Mouse (Mus musculus): ENCODE measurements around the gene Zfhx3.
A peak's percentile ranks its signal among the peaks of the same experiment; 100 is the strongest.

The Zfhx3 gene

DNA sequence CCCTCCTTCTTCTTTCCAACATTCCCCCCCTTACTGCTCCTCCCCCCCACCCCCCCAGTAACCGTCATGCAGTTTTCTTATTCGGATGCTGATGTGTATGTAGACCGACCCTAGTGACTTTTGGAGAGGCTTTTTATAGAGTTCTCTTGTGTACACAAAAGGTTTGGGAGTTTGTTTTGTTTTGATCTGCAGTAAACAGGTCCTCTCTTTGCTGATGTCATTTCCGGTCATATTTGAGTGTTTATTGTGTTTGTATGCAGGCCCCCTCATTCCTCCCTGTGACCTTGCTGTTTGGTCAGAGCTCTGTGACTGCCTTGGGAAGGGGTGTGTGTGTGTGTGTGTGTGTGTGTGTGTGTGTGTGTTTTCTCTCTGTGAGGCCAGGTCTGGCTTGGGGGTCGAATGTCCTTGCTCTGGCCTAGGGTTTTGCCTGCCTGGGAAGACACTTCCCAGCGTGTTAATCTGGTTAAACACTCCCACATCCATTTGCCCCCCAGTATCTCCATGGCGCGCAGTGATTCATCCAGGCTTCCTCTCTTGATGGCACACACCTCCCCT is 766.5 kb downstream of the Zfhx3 start:
- peak; percentile 29 to 64 for DNase-seq

DNA sequence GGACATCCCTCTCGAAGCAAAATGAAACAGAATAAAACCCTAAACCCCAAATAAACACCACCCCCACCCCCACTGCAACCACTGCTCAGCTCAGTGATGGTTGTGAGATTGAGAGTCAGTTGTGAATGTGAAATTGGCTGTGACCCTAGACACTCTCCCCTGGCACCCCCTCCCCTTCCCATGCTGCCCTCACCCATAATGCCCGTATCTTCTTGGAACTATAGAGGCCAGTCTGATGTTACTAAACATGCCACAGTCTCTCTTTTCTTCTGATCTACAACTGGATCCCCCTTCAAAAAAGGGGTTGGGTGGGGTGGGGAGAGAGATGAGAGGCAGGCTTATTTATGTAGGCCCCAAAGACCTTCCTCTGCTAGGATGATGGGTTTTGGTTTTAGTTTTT is 767.0 kb downstream of the Zfhx3 start:
- no peak for DNase-seq

- no peak for DNase-seq
Observed at GRCm38 (mm10) chr8:108709928-108710606, 767.6 kb downstream of the Zfhx3 start.

- peak; percentile 48 to 60 for DNase-seq
Observed at GRCm38 (mm10) chr8:108710607-108711489, 768.4 kb downstream of the Zfhx3 start.

- DNase-seq: no peak
Observed at GRCm38 (mm10) chr8:108711490-108711793, 769.0 kb downstream of the Zfhx3 start.

- DNase-seq: no peak
Observed at GRCm38 (mm10) chr8:108712001-108712411, 769.6 kb downstream of the Zfhx3 start.

DNA sequence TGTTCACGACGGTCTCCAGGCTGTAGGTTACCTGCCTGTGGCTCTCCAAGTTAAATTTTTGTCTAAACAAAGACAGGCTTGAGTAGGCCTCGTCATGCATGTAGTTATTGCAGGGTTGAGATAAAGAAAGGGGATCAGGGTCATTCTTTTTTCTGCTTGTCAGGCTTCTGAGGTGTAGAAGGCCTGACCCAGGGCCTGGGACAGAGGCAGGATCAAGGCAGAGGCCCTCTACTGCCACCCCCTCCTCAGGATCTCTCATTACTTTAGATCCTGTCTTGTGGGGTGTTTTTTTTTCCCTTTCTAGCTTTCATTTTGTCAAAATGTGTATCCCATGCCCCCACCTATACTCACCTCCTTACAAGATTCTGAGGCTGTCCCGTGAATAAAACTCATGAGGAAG is 770.2 kb downstream of the Zfhx3 start:
- no peak for DNase-seq

DNA sequence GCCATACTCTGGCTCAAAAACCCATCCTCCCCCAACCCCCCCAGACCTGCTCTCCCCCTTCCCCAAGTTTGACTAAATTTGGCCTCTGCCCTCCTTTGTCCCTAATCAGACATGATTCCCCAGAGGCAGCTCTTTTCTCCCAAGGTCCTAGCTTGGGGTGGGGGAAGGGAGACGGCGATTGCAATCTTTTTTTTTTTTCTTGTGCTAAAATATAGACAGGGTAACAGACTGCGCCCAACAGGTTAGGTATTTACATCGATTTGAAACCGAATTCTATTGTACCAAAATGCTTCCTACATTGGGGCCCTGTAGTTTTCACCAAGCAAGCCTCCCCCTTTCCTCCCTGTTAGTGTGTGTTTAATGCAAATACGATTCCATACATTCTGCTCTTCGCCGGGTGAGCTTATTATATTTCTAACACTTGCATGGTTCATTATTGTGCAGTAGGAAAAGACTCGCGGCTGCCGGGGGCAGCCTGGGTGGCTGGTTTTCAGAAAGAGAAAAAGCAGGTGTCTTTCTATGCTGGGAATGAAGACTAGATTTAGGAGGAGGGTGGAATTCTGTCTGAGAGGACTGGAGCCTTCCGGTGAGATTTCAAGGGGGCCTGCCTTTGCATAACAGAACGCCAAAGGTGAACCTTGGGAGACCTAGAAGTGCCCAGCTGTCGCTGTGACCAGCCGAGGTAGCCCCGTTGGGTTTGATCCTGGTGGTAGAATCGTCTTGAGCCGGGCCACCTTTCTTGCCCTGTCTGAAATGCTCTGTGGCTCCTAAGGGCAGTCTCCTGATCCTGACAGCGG is 771.1 kb downstream of the Zfhx3 start:
- no peak for DNase-seq

DNA sequence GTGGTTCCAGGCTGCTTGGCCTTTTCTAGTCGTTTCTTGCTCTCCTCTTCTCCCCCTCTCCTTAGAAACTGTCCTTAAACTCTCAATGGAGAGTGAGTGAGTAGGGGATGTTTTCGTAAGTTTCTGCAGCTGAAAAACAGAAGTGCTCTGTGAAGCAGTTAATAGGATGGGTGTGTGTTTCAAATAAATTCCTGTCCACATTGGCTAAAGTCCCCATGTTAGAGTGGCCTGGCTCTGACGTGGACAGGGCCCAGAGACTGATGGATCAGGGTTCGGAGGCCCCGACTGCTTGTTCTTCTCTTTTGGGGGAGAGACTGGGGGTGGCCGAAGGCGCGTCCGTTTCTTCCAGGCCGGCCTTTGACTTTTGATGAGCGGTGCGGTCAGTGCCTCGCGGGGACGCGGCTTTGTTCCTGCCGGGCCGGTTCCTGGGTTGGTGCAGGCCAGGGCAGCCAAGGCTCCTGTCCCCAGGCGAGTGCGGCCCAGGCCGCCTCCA is 771.7 kb downstream of the Zfhx3 start:
- DNase-seq: no peak

- peak; percentile 50 to 86 for DNase-seq
Observed at GRCm38 (mm10) chr8:108714636-108715415, 772.4 kb downstream of the Zfhx3 start.

DNA sequence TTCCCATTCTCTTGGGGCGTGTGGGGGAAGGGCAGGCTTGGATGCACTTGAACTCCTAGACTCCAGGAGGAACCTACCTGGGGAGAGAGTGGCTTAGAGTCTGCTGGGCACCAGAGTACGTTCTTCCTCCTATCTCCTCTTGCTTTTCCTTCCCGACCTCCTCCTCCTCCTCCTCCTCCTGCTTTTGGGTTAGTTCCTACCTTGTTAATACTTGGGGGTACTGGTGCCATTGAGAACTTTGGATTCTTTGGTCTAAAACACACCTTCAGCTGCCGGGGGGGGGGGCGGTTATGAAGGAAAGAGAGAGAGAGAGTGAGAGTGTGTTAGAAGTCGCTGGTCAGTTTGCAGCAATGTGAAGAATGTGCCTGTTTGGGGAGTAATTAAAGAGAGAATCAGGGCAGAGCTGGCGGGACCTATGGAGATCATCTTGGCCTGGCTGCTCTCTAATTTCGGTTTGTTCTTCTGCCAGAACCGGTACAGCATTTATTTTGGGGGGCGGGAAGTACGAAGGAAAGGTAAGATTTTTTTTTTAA is 773.0 kb downstream of the Zfhx3 start:
- peak in 1 of 2 experiments; percentile 76 for DNase-seq

- DNase-seq: no peak
Observed at GRCm38 (mm10) chr8:108716291-108716811, 773.9 kb downstream of the Zfhx3 start.

- no peak for DNase-seq
Observed at GRCm38 (mm10) chr8:108717545-108717944, 775.1 kb downstream of the Zfhx3 start.

GRCm38 (mm10) chr8:108718031-108718430 is 775.6 kb downstream of the Zfhx3 start:
- peak; percentile 51 to 62 for DNase-seq

DNA sequence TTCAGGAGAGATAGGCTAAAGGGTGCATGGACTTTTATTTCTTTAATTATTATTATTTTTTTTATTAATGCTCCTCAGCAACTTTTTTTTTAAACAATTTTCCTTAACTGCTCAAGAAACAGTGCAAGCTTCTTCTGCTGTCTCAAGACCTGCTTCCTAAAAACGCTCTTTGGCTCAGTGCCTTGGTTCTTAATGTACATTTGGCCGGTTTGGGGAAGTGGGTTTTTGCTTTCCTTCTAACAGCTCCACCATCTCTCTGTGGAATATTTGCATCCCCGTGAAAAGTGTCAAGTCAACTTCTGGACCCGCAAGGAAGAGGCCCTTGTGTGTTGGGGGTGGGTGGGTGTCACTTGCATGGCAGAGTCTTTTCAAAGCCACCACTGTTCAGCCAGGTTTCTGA is 778.4 kb downstream of the Zfhx3 start:
- no peak for DNase-seq

DNA sequence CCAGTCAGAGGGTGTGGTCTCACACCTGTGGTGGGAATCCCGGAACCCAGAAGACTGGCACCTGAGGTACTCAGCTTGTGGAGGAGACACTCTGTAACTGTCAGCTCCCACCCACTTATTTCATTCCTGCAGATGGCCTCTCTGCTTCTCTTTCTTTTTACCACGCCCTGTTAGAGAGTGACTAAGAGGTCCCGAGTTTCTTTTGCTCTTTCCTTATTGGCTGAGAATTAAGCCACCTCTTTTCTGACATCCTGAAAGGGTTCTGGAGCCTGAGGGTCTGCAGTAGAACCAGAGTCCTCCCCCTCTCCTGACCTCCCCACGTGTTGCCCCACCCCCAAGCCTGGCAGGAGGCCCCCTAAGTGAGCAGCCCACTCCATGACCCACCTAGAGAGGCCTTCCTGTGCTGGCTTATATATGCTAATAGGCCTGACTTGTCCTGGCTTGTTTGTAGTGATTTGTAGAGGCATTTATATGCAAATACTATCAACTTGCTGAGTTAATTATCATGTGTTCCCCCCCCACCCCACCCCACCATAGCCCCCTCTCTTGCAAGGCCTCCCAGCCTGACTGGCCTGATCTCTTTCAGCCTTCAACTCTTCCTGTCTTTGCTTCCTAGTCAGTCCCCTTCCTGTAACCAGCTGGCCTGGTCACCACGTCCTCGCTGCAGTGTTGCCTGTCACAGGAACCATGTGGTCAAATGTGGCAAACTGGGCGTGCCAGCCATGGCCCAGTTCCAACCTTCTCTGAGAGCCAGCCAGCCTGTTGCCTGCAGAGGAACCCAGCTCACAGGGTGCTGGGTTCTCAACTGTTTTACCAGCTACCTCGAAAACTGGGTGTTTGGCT is 780.4 kb downstream of the Zfhx3 start:
- DNase-seq: peak; percentile 84 to 88

GRCm38 (mm10) chr8:108723636-108724035 is 781.2 kb downstream of the Zfhx3 start:
- DNase-seq: peak in 1 of 2 experiments; percentile 32

GRCm38 (mm10) chr8:108724818-108725506 is 782.5 kb downstream of the Zfhx3 start:
- DNase-seq: peak in 1 of 2 experiments; percentile 22

- DNase-seq: no peak
Observed at GRCm38 (mm10) chr8:108725631-108726030, 783.2 kb downstream of the Zfhx3 start.

All from kidney, postnatal 25 days (tissue).